Mouse (Mus musculus) spleen, postnatal 0 days (tissue): ENCODE results near the gene Ubiad1. TPM values are rescaled to one million over a fixed set of nuclear protein-coding genes. Genes with fewer than 3 reads are reported as not detected.

Experiments used
- polyA plus RNA-seq: library from polyadenylated mRNA; unstranded; fragments of >200 nt; fragmentation: Nextera tagmentation; extraction: Ambion mirVana; gene quantifications from 2 replicates; pipeline ENCODE4 v1.2.1, GENCODE M21; 2015

Ubiad1 gene
- polyA plus RNA-seq = 8.4 and 9.7 TPM in 2 replicates

GRCm38 (mm10) chr4:148444250-148444967 lies at the start of gene Ubiad1:
Gene Ubiad1, minus strand, starts transcription at chr4:148444771.

GRCm38 (mm10) chr4:148448179-148448852 lies 3.7 kb upstream of the Ubiad1 start, which contains the start of gene Mtor:
Gene Mtor, plus strand, starts transcription at chr4:148448611.

Other genes starting within 250 kb of the Ubiad1 start
- 0.02 and 0.11 TPM in 2 replicates for gene Disp3, start 156.8 kb downstream of the Ubiad1 start, polyA plus RNA-seq
- 12.2 and 13.5 TPM in 2 replicates for gene Mtor, start 3.8 kb upstream of the Ubiad1 start, polyA plus RNA-seq
- 15.2 and 20.0 TPM in 2 replicates for gene Angptl7, start 55.7 kb upstream of the Ubiad1 start, polyA plus RNA-seq
- gene Exosc10, start 113.7 kb upstream of the Ubiad1 start, polyA plus RNA-seq = 33.2 and 35.2 TPM in 2 replicates
- gene Srm, start 146.7 kb upstream of the Ubiad1 start, polyA plus RNA-seq = 129 TPM in 2 replicates
- gene Masp2, start 157.8 kb upstream of the Ubiad1 start, polyA plus RNA-seq = not detected in 2 replicates
- 169 and 173 TPM in 2 replicates for gene Tardbp, start 182.2 kb upstream of the Ubiad1 start, polyA plus RNA-seq
- not detected in 2 replicates for gene Gm572, start 198.5 kb upstream of the Ubiad1 start, polyA plus RNA-seq